Mouse (Mus musculus): ENCODE data around the gene 1700113H08Rik.

Gene 1700113H08Rik

GRCm38 (mm10) chr10:87209466-87209865, 151.6 kb downstream of the 1700113H08Rik start:
- DNase-seq (ENCODE audit: low read depth, low spot score), result no peak

GRCm38 (mm10) chr10:87211046-87211445, 153.2 kb downstream of the 1700113H08Rik start:
- no peak for DNase-seq (ENCODE audit: low read depth, low spot score)

GRCm38 (mm10) chr10:87212854-87213253, 155.0 kb downstream of the 1700113H08Rik start:
- no peak for DNase-seq (ENCODE audit: low read depth, low spot score)

- no peak for DNase-seq (ENCODE audit: low read depth, low spot score)
Observed at GRCm38 (mm10) chr10:87230071-87230910, 172.4 kb downstream of the 1700113H08Rik start.

GRCm38 (mm10) chr10:87239332-87240008, 181.6 kb downstream of the 1700113H08Rik start:
- DNase-seq (ENCODE audit: low read depth, low spot score), result no peak

- DNase-seq (ENCODE audit: low read depth, low spot score), result no peak
Observed at GRCm38 (mm10) chr10:87271724-87272123, 213.9 kb downstream of the 1700113H08Rik start.

- no peak for DNase-seq (ENCODE audit: low read depth, low spot score)
Observed at GRCm38 (mm10) chr10:87272133-87272622, 214.3 kb downstream of the 1700113H08Rik start.

GRCm38 (mm10) chr10:87275075-87275474, 217.2 kb downstream of the 1700113H08Rik start:
- DNase-seq (ENCODE audit: low read depth, low spot score), result no peak
